Mouse (Mus musculus): Measurements from ENCODE around the gene Lpp. TPM values are rescaled to one million over a fixed set of nuclear protein-coding genes. Genes with fewer than 3 reads are reported as not detected.

Gene Lpp
- polyA plus RNA-seq, 1 experiment from 2014 or later = 63.0 TPM

DNA sequence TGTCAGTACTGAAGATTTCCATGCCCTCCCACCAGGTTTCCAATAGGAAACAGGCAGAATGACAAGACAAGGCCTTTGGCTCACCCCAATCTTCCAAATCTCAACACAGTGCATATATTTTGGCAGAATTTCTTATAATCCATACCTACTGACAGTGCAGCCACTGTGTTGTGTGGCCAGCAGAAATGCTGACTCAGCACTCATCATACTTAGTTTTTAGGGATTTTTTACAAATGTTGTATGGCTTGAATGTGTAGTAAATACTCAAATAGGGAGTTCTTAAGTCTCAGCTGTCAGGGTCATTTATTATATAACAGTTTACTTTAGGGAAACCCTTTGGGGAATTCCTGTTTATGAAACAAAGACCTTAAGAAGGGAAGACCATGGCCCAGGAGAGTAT, 202.2 kb downstream of the Lpp start:
- Histone ChIP-seq H3K4me1 (replicated peaks) (no peaks in the 10 kb centered on the region), H3K9me3 (no peaks in the 10 kb centered on the region), H3K9ac (no peak overlapping the region), H3K27me3 (replicated peaks) (no peaks in the 10 kb centered on the region), H3K4me2 (replicated peaks) (no peak overlapping the region), H3K4me3 (replicated peaks) (no peak overlapping the region), H3K36me3 (no peaks in the 10 kb centered on the region), H3K27ac (no peak overlapping the region)
- no peak for ATAC-seq

DNA sequence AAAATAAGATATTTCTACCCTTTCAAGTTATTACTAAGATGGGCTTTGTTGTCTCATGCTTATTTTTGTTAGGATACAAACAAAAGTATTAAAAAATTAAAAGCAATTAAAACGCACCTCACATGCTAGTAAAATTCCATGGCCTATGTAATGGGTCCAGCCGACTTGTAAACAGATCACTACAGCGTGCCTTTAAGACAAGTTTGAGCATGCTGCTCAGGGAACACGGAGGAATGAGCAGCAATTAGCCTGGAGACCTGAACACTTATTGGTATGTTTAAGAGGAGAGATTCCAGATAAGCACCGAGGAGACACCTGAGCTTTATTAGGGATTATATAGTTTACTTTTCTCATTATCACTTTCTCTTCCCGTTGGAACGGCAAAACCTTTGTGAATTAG, 205.3 kb downstream of the Lpp start:
- 32% methylated on average over 7 of the region's 7 CpGs for WGBS
- no peak overlapping the region for H3K27ac ChIP-seq

DNA sequence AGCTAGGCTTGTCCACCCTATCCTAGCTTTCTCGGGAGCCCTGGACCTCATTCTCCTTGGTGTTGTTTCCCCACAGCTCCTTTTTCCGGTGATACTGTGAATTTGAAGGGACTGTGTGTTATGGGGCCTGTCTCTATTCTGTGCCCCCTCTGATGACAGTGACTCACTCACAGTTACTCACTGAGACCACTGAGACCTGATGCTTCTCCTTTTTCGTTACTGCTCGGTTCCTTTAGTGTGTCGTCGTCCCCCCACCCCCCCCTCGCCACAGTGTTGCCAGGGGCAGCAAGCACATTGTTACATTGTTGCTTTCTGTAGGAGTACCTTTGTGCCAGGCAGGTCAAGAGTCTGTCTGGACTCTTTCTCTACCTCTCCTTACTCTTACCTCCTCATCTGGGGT, 206.5 kb downstream of the Lpp start:
- 81% methylated on average over 7 of the region's 7 CpGs for WGBS
- no peaks in the 10 kb centered on the region for H3K4me1 ChIP-seq (replicated peaks)
- H3K9me3 ChIP-seq = no peaks in the 10 kb centered on the region
- no peak overlapping the region for H3K4me2 ChIP-seq (replicated peaks)
- H3K9ac ChIP-seq = no peak overlapping the region
- H3K27ac ChIP-seq = no peak overlapping the region
- H3K4me3 ChIP-seq (replicated peaks) = no peak overlapping the region
- ATAC-seq = no peak
- H3K36me3 ChIP-seq = no peaks in the 10 kb centered on the region
- H3K27me3 ChIP-seq (replicated peaks) = no peaks in the 10 kb centered on the region

More for the DNA sequence above, 205.3 kb downstream of the Lpp start:
- no peaks in the 10 kb centered on the region for H3K4me1 ChIP-seq (replicated peaks)
- no peaks in the 10 kb centered on the region for H3K9me3 ChIP-seq
- no peaks in the 10 kb centered on the region for H3K36me3 ChIP-seq
- no peaks in the 10 kb centered on the region for H3K27me3 ChIP-seq (replicated peaks)
- no peak overlapping the region for H3K9ac ChIP-seq
- H3K4me2 ChIP-seq (replicated peaks) = no peak overlapping the region
- no peak for ATAC-seq
- no peak overlapping the region for H3K4me3 ChIP-seq (replicated peaks)

DNA sequence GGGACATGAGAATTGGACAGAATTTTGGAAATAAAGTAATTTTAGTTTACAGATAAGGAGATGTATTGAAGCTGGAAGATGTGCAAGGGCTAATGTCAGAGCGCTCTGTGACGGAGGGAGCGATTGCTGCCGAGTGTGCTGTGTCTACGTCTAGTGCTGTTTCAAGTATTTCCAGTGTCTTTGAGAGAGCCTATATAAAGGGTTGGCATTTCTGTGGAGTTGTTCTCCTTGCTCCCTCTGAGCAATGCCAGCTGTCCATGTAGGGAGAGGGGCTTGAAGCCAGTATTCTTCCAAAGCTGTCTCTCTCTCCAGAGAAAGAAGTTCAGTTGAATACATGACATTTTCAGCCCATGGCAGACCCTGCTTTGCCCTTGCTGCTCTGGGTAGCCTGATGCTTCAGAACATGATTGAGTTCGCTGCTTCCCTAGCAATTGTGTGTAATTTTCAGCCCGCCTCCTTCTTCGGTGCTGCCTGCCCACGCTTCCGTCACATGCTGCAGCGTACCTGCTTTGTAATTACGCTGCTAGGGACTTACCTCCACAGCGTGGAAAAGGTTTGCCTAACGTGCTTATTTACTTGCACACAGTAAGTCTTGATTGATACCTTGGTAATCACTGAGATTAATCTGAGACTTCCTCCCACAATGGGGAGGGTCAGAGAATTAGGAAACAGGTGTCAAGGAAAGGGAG, 207.1 kb downstream of the Lpp start:
- H3K4me2 ChIP-seq (replicated peaks) = no peak overlapping the region
- ATAC-seq = no peak
- WGBS = 85% methylated on average over 14 of the region's 14 CpGs

DNA sequence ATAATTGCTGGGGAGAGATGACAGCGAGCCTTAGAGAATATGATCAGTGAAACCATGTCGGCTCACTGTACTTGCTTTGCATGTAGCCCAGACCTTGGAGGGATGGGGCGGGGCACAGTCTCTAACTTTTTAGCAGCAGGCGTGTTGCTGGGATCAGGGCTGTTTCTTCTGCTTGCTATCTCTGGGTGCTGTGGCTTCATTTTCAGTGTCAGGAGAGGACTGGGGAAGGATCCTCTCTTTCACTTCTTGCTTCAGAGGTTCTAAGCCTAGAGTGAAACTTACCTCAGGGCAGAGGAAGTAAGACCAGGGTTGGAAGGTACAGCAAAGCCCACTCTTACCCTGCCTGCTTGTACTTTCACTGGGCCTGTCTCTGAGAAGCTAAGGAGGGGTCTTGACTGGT, 210.0 kb downstream of the Lpp start:
- 77% methylated on average over 4 of the region's 4 CpGs for WGBS
- no peaks in the 10 kb centered on the region for H3K36me3 ChIP-seq

More for the DNA sequence above, 207.1 kb downstream of the Lpp start:
- H3K9me3 ChIP-seq = no peaks in the 10 kb centered on the region
- H3K27me3 ChIP-seq (replicated peaks) = no peaks in the 10 kb centered on the region
- H3K4me3 ChIP-seq (replicated peaks) = no peak overlapping the region
- no peak overlapping the region for H3K27ac ChIP-seq
- no peaks in the 10 kb centered on the region for H3K36me3 ChIP-seq
- no peak overlapping the region for H3K9ac ChIP-seq
- H3K4me1 ChIP-seq (replicated peaks) = no peaks in the 10 kb centered on the region

DNA sequence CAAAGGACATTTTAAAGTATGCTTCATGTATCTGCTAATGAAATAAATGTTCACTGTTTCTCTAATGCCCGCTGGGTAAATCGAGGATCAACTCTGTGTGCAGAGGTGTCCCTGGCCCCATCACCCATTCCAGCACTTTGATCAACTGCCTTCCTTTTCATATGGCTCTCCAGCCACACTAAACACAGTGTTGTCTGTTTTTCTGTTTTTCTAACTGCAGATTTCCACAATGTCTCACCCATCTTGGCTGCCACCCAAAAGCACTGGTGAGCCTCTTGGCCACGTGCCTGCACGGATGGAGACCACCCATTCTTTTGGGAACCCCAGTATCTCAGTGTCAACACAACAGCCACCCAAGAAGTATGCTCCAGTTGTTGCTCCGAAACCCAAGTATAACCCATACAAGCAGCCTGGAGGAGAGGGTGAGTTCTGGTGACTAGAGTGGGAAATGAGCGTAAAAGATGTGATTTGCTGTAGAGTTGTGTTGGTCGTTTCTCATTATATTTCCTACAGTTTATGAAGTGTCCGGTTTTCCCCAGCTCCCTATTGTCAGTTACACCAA, 214.7 kb downstream of the Lpp start:
- WGBS = 67% methylated on average over 8 of the region's 8 CpGs
- H3K36me3 ChIP-seq = no peaks in the 10 kb centered on the region
- H3K27me3 ChIP-seq (replicated peaks) = no peaks in the 10 kb centered on the region
- no peak overlapping the region for H3K4me3 ChIP-seq (replicated peaks)
- no peaks in the 10 kb centered on the region for H3K9me3 ChIP-seq
- H3K9ac ChIP-seq = no peak overlapping the region
- H3K4me1 ChIP-seq (replicated peaks) = no peaks in the 10 kb centered on the region; the same call in 1 of the 2 replicates
- no peak for ATAC-seq
- H3K27ac ChIP-seq = no peak overlapping the region
- H3K4me2 ChIP-seq (replicated peaks) = no peak overlapping the region

More for the DNA sequence above, 210.0 kb downstream of the Lpp start:
- no peaks in the 10 kb centered on the region for H3K9me3 ChIP-seq
- no peak overlapping the region for H3K4me3 ChIP-seq (replicated peaks)
- no peaks in the 10 kb centered on the region for H3K27me3 ChIP-seq (replicated peaks)
- H3K9ac ChIP-seq = no peak overlapping the region
- no peak overlapping the region for H3K27ac ChIP-seq
- H3K4me1 ChIP-seq (replicated peaks) = no peaks in the 10 kb centered on the region; the same call in 1 of the 2 replicates
- no peak overlapping the region for H3K4me2 ChIP-seq (replicated peaks)
- ATAC-seq = no peak

DNA sequence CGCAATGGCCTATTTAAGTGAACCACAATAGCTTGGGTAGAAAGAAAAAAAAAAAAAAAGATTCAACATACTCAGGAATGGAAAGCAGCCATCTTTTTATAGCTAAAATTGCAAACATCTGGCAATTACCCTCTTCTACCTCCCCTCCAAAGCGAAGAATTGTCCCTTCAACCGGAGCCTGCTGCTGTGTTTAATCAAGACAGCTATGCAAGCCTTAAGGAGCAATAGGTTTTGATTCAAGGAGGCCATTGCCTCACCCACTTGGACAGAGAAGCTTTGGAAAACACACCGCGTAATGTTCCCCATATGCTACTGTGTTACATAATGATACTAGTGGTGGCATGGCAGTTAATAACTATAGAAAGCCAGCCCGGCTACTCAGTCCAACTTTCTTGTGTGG, 226.2 kb downstream of the Lpp start:
- WGBS = 90% methylated on average over 6 of the region's 6 CpGs
- Histone ChIP-seq H3K4me3 (replicated peaks) (no peak overlapping the region), H3K4me1 (replicated peaks) (0 out of 2 replicates have a peak, but pooled peaks cover 4% of the 10 kb centered on the region), H3K27me3 (replicated peaks) (no peaks in the 10 kb centered on the region), H3K36me3 (no peaks in the 10 kb centered on the region), H3K27ac (no peak overlapping the region), H3K9ac (no peak overlapping the region), H3K4me2 (replicated peaks) (no peak overlapping the region), H3K9me3 (no peaks in the 10 kb centered on the region)
- ATAC-seq = no peak

DNA sequence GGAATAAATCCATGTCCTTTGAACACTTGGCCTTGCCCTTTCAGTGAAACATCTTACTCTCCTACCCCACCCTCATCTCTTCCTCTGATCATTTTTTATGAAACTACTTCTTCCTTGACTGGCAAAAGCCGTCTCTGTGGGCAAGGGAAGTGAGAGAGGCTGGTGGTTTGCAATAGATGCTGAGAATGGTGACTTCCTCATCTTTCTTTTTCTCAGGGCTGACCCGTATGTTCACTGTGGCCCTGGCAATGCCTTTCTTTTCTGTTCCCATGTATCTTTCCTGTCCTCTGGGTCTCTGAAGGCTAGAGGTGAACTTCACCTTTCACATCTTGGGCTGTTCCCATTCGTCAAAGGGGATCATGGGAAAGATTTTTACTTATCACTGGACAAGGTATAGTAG, 226.7 kb downstream of the Lpp start:
- H3K9ac ChIP-seq = no peak overlapping the region
- 85% methylated on average over 3 of the region's 3 CpGs for WGBS
- H3K4me3 ChIP-seq (replicated peaks) = no peak overlapping the region
- H3K4me1 ChIP-seq (replicated peaks) = 0 out of 2 replicates have a peak, but pooled peaks cover 4% of the 10 kb centered on the region
- no peak overlapping the region for H3K4me2 ChIP-seq (replicated peaks)
- no peak overlapping the region for H3K27ac ChIP-seq
- H3K27me3 ChIP-seq (replicated peaks) = no peaks in the 10 kb centered on the region
- ATAC-seq = no peak
- no peaks in the 10 kb centered on the region for H3K9me3 ChIP-seq
- H3K36me3 ChIP-seq = no peaks in the 10 kb centered on the region

DNA sequence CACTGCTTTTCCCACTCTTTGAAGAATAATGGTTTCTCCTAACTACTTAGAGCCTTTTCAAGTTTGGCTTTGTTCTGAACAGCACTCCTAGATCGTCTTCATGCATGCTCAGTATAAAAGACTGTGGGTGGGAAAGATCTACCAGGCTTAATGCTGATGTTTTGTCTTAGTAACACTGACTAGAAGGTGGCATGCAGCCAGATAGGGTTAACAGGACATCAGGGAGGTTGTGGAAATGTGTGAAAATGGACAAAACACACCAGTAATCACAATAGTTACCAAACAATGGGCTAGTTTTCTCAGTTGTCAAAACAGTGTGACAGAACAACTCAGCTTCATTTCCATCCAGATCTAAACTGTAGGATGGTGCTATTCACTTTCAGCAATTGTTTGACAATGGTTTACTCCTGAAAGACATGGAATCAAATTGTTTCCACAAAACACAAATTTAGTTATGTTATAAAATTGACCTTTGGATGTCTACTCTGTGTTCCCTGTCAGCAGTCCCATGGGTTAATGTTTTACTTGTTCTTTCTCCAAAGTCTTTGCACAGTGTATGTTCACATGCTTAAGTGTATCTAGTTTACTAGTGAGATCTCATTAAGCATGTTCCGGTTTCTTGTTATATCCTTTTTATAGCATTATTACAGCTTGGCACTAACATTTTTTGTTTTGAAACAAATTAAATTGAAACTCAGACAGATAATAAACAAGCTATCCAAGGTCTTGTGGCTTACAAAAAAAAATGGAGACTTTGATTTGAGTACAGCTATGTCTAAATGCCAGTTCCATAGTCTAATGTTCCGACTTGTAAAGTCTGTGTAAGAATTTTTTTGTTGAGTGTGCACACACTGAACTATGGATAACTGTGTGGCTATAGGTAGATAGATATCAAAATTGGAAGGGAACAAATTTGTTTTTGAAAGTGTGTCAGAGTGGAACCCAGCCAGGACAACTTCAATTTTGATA, 229.2 kb downstream of the Lpp start:
- Histone ChIP-seq H3K9me3 (no peaks in the 10 kb centered on the region), H3K4me1 (replicated peaks) (0 out of 2 replicates have a peak, but pooled peaks cover 4% of the 10 kb centered on the region), H3K4me2 (replicated peaks) (no peak overlapping the region), H3K9ac (no peak overlapping the region), H3K27ac (no peak overlapping the region), H3K27me3 (replicated peaks) (no peaks in the 10 kb centered on the region), H3K4me3 (replicated peaks) (no peak overlapping the region), H3K36me3 (no peaks in the 10 kb centered on the region)
- ATAC-seq = peak; percentile 91
- WGBS = 65% methylated on average over 3 of the region's 3 CpGs

DNA sequence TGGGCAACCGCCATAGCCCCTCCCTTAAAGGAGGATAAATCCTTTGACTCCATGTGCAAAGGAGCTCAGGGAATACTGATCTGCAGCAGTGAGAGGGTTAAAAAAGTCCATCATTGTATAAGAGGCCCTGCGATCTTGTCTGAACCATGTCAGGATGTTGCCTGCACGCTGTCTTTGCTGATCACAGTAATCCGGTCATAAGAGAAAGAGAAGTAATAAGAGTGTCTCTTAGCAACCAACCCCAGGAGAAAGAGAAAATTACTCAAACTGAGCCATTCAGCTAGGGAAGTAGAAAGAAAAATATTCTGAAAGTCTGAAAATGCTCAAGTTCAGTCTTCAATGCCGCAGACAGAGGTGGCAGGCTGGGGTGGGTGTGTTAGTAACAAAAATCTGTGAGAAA, 231.0 kb downstream of the Lpp start:
- H3K9me3 ChIP-seq = no peaks in the 10 kb centered on the region
- H3K9ac ChIP-seq = no peak overlapping the region
- H3K4me1 ChIP-seq (replicated peaks) = 0 out of 2 replicates have a peak, but pooled peaks cover 4% of the 10 kb centered on the region
- H3K27ac ChIP-seq = no peak overlapping the region
- no peak overlapping the region for H3K4me3 ChIP-seq (replicated peaks)
- ATAC-seq = no peak
- WGBS = 45% methylated on average over 5 of the region's 5 CpGs
- H3K36me3 ChIP-seq = no peaks in the 10 kb centered on the region
- H3K4me2 ChIP-seq (replicated peaks) = no peak overlapping the region
- no peaks in the 10 kb centered on the region for H3K27me3 ChIP-seq (replicated peaks)

DNA sequence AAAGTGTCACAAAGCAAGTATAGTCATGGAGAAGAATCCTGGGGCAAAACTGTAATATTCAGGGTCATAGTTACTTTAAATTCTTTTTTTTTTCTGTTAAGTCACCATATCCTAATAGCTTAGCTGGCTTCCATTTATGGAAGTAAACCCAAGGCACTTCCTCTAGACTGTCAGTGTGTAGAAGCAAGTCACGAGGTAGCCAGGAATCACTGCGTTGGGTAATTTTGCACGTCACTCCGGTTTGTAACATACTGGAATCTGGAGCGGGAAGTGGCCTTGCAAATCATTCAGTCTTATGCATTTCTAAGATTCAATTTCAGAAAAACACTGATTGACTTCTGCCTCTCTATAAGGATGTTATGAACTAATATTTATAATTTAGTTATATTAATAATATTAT, 232.3 kb downstream of the Lpp start:
- Histone ChIP-seq H3K4me3 (replicated peaks) (no peak overlapping the region), H3K36me3 (no peaks in the 10 kb centered on the region), H3K27me3 (replicated peaks) (no peaks in the 10 kb centered on the region), H3K9ac (no peak overlapping the region), H3K4me1 (replicated peaks) (0 out of 2 replicates have a peak, but pooled peaks cover 8% of the 10 kb centered on the region), H3K4me2 (replicated peaks) (no peak overlapping the region), H3K9me3 (no peaks in the 10 kb centered on the region), H3K27ac (no peak overlapping the region)
- ATAC-seq = no peak
- WGBS = 81% methylated on average over 5 of the region's 5 CpGs

DNA sequence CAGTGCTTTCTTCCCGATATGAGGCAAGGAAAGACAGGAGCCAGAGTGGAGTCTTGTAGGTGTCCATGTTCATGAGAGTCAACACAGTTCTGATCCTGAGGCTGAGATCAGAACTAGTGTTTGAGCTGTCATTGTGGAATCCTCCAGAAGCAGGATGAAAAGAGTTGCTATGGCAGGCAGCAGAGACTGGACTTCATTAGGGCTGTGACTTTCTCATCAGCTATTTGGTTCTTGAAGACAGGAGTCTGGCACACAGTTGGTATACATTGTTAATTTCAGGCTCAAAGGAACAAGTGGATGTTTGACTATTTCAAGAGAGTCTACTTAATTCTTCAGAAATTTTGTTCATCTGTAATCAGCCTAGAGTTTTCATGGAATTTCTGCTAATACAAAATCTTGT, 235.5 kb downstream of the Lpp start:
- H3K36me3 ChIP-seq = no peaks in the 10 kb centered on the region
- 88% methylated on average over 1 of the region's 1 CpGs for WGBS
- H3K4me2 ChIP-seq (replicated peaks) = no peak overlapping the region
- H3K27ac ChIP-seq = no peak overlapping the region
- 0 out of 2 replicates have a peak, but pooled peaks cover 4% of the 10 kb centered on the region for H3K4me1 ChIP-seq (replicated peaks)
- H3K27me3 ChIP-seq (replicated peaks) = no peaks in the 10 kb centered on the region
- no peak for ATAC-seq
- no peaks in the 10 kb centered on the region for H3K9me3 ChIP-seq
- no peak overlapping the region for H3K4me3 ChIP-seq (replicated peaks)
- no peak overlapping the region for H3K9ac ChIP-seq
